25 mouse cellular contexts compared by ENCODE assay signal in genomic region chr8:124634411-124635246, GRCm38 (mm10). TPM values are rescaled to one million over a fixed set of nuclear protein-coding genes. Genes with fewer than 3 reads are reported as not detected.
DNase-seq lines count a peak whose midpoint lies in the region; ATAC-seq lines count a peak whose summit lies in the region.
"Had no signal": no experiment of that assay in that cellular context is flagged by ENCODE, and none has a peak within 500 bp of the region (broad histone marks: within the 10 kb centered on the region; RNA-seq: fewer than 3 reads in every experiment).

No protein-coding gene starts in this region.

- H3K4me2 ChIP-seq in forebrain, embryonic 13.5 days: no peak overlapping the region
- no peak overlapping the region for H3K4me2 ChIP-seq in forebrain, embryonic 11.5 days (ENCODE audit: low read depth, low read length, severe bottlenecking)
- no peak overlapping the region for H3K4me2 ChIP-seq in heart, embryonic 16.5 days (ENCODE audit: low read depth, low read length)
- H3K4me2 ChIP-seq in stomach, embryonic 14.5 days (replicated peaks; ENCODE audit: low read depth, low read length): no peak overlapping the region
- no peak overlapping the region for H3K4me2 ChIP-seq in midbrain, embryonic 16.5 days (ENCODE audit: low read length)
- H3K4me2 ChIP-seq: hindbrain, embryonic 14.5 days; intestine, embryonic 15.5 days; limb, embryonic 12.5 days; liver, embryonic 15.5 days; midbrain, embryonic 12.5 days; neural tube, embryonic 13.5 days had no signal

- peak overlapping the region; percentile 51 for H3K27ac ChIP-seq in forebrain, embryonic 13.5 days
- H3K27ac ChIP-seq in forebrain, embryonic 11.5 days (ENCODE audit: low read depth, low read length): no peak overlapping the region
- peak overlapping the region; percentile 97 for H3K27ac ChIP-seq in heart, embryonic 16.5 days (ENCODE audit: low read length)
- 0 out of 2 replicates have a peak overlapping the region, but pooled peaks have one; percentile 80 for H3K27ac ChIP-seq in stomach, embryonic 14.5 days (ENCODE audit: low read length)
- no peak overlapping the region for H3K27ac ChIP-seq in midbrain, embryonic 16.5 days (ENCODE audit: low read length)
- H3K27ac ChIP-seq: hindbrain, embryonic 14.5 days; limb, embryonic 12.5 days; liver, embryonic 15.5 days; midbrain, embryonic 12.5 days; neural tube, embryonic 13.5 days had no signal

- no peak for DNase-seq in forebrain, embryonic 11.5 days (ENCODE audit: low spot score)
- DNase-seq in heart, postnatal 36 days: no peak
- peak; percentile 24 for DNase-seq in left cerebral cortex, postnatal 4 days
- DNase-seq in left cerebral cortex, adult 8-10 months (ENCODE audit: low spot score in 2 of 2): no peak
- DNase-seq: adrenal gland, postnatal 14 days; cerebellum, adult 11-12 months; embryo, embryonic 11 days; heart, adult 18-20 months; thymus, adult 18-20 months had no signal

- no peak overlapping the region for H3K9ac ChIP-seq in forebrain, embryonic 13.5 days
- no peak overlapping the region for H3K9ac ChIP-seq in forebrain, embryonic 11.5 days (ENCODE audit: low read length)
- H3K9ac ChIP-seq in heart, embryonic 16.5 days (ENCODE audit: low read length): no peak overlapping the region
- no peak overlapping the region for H3K9ac ChIP-seq in stomach, embryonic 14.5 days (replicated peaks; ENCODE audit: low read depth, low read length)
- no peak overlapping the region for H3K9ac ChIP-seq in midbrain, embryonic 16.5 days (ENCODE audit: low read depth, low read length)
- H3K9ac ChIP-seq: hindbrain, embryonic 14.5 days; intestine, embryonic 15.5 days; limb, embryonic 12.5 days; liver, embryonic 15.5 days; midbrain, embryonic 12.5 days; neural tube, embryonic 13.5 days had no signal

- peaks cover 8% of the 10 kb centered on the region for H3K4me1 ChIP-seq in forebrain, embryonic 13.5 days
- H3K4me1 ChIP-seq in forebrain, embryonic 11.5 days (replicated peaks; ENCODE audit: control insufficient read depth, insufficient read depth, low read length): no peaks in the 10 kb centered on the region
- peaks cover 29% of the 10 kb centered on the region for H3K4me1 ChIP-seq in heart, embryonic 16.5 days (ENCODE audit: control insufficient read depth, insufficient read depth, low read length)
- peaks cover 19% of the 10 kb centered on the region; the same call in 1 of the 2 replicates for H3K4me1 ChIP-seq in stomach, embryonic 14.5 days (ENCODE audit: control insufficient read depth, insufficient read depth, low read length)
- no peaks in the 10 kb centered on the region for H3K4me1 ChIP-seq in midbrain, embryonic 16.5 days (ENCODE audit: control insufficient read depth, insufficient read depth, low read length)
- H3K4me1 ChIP-seq: limb, embryonic 12.5 days; liver, embryonic 15.5 days; neural tube, embryonic 13.5 days had no signal

- no peak overlapping the region for H3K4me3 ChIP-seq in forebrain, embryonic 13.5 days
- H3K4me3 ChIP-seq in forebrain, embryonic 11.5 days (ENCODE audit: low read depth, low read length): no peak overlapping the region
- H3K4me3 ChIP-seq in heart, embryonic 16.5 days (ENCODE audit: low read length): no peak overlapping the region
- no peak overlapping the region for H3K4me3 ChIP-seq in stomach, embryonic 14.5 days (ENCODE audit: low read depth, low read length)
- no peak overlapping the region for H3K4me3 ChIP-seq in midbrain, embryonic 16.5 days (ENCODE audit: low read depth, low read length)
- H3K4me3 ChIP-seq: intestine, embryonic 15.5 days; limb, embryonic 12.5 days; liver, embryonic 15.5 days; midbrain, embryonic 12.5 days; neural tube, embryonic 13.5 days had no signal

- H3K36me3 ChIP-seq in forebrain, embryonic 13.5 days (ENCODE audit: poor library complexity, severe bottlenecking): peaks cover 48% of the 10 kb centered on the region
- H3K36me3 ChIP-seq in forebrain, embryonic 11.5 days (ENCODE audit: control insufficient read depth, insufficient read depth, low read length): no peaks in the 10 kb centered on the region
- H3K36me3 ChIP-seq in heart, embryonic 16.5 days (ENCODE audit: control insufficient read depth, insufficient read depth): peaks cover 36% of the 10 kb centered on the region
- peaks cover 32% of the 10 kb centered on the region for H3K36me3 ChIP-seq in stomach, embryonic 14.5 days (ENCODE audit: control insufficient read depth, insufficient read depth, low read length)
- H3K36me3 ChIP-seq in midbrain, embryonic 16.5 days (ENCODE audit: control insufficient read depth, insufficient read depth, low read length): peaks cover 16% of the 10 kb centered on the region

- H3K27me3 ChIP-seq in forebrain, embryonic 13.5 days: no peaks in the 10 kb centered on the region
- H3K27me3 ChIP-seq in forebrain, embryonic 11.5 days (ENCODE audit: control insufficient read depth, insufficient read depth, low read length): no peaks in the 10 kb centered on the region
- no peaks in the 10 kb centered on the region for H3K27me3 ChIP-seq in heart, embryonic 16.5 days (ENCODE audit: control insufficient read depth, insufficient read depth, low read length)
- H3K27me3 ChIP-seq in stomach, embryonic 14.5 days (ENCODE audit: control insufficient read depth, insufficient read depth, low read length): no peaks in the 10 kb centered on the region
- H3K27me3 ChIP-seq in midbrain, embryonic 16.5 days (ENCODE audit: control insufficient read depth, insufficient read depth, low read depth, low read length): no peaks in the 10 kb centered on the region
- H3K27me3 ChIP-seq: intestine, embryonic 15.5 days; limb, embryonic 12.5 days; liver, embryonic 15.5 days; midbrain, embryonic 12.5 days; neural tube, embryonic 13.5 days had no signal

- ATAC-seq in forebrain, embryonic 13.5 days: 0 out of 2 replicates have a peak, but pooled peaks have one; percentile 16
- no peak for ATAC-seq in forebrain, embryonic 11.5 days (replicated peaks; ENCODE audit: low FRiP score)
- no peak for ATAC-seq in heart, embryonic 16.5 days (replicated peaks; ENCODE audit: extremely low read depth, insufficient read depth, low FRiP score)
- ATAC-seq in stomach, embryonic 14.5 days (ENCODE audit: insufficient number of reproducible peaks, insufficient read depth, low FRiP score, low read depth): no peak
- no peak for ATAC-seq in midbrain, embryonic 16.5 days
- ATAC-seq: activated CD4-positive, CD25-positive, alpha-beta regulatory T cell, adult 4 months; CD4-positive, CD25-positive, alpha-beta regulatory T cell, adult 4 months; intestine, embryonic 15.5 days; lung, postnatal 0 days had no signal

- no peaks in the 10 kb centered on the region for H3K9me3 ChIP-seq in forebrain, embryonic 13.5 days (replicated peaks)
- H3K9me3 ChIP-seq in forebrain, embryonic 11.5 days (ENCODE audit: control insufficient read depth, low read length): no peaks in the 10 kb centered on the region
- no peaks in the 10 kb centered on the region for H3K9me3 ChIP-seq in heart, embryonic 16.5 days (replicated peaks; ENCODE audit: control insufficient read depth, low read length)
- no peaks in the 10 kb centered on the region for H3K9me3 ChIP-seq in stomach, embryonic 14.5 days (ENCODE audit: control insufficient read depth, low read depth, low read length)
- H3K9me3 ChIP-seq in midbrain, embryonic 16.5 days (replicated peaks; ENCODE audit: control insufficient read depth, low read length, poor library complexity, severe bottlenecking): no peaks in the 10 kb centered on the region
- H3K9me3 ChIP-seq: intestine, embryonic 15.5 days; limb, embryonic 12.5 days; liver, embryonic 15.5 days; midbrain, embryonic 12.5 days; neural tube, embryonic 13.5 days had no signal

- intact Hi-C loops in heart, postnatal 36 days (cut with DNase I): no loop called here
- intact Hi-C loops in left cerebral cortex, postnatal 4 days (cut with DNase I): no loop called here

- WGBS in forebrain, embryonic 13.5 days: 68% methylated on average over 13 of the region's 13 CpGs
- 80% methylated on average over 13 of the region's 13 CpGs for WGBS in forebrain, embryonic 11.5 days
- 83% methylated on average over 13 of the region's 13 CpGs for WGBS in heart, embryonic 16.5 days
- WGBS in stomach, embryonic 14.5 days: 82% methylated on average over 13 of the region's 13 CpGs
- WGBS in midbrain, embryonic 16.5 days: 66% methylated on average over 13 of the region's 13 CpGs

RNA-seq across cellular contexts. Expression of gene 2310022B05Rik, which starts 28.5 kb away (rescaled TPM):
- 18.0 and 19.2 TPM in 2 replicates for polyA plus RNA-seq in forebrain, embryonic 13.5 days (2015; fragmentation: Nextera tagmentation; extraction: Ambion mirVana)
- polyA plus RNA-seq in forebrain, embryonic 11.5 days (2014; fragmentation: Nextera tagmentation; extraction: Ambion mirVana): 23.5 and 26.6 TPM in 2 replicates
- 39.3 and 47.7 TPM in 2 replicates for polyA plus RNA-seq in heart, embryonic 16.5 days (2015; fragmentation: Nextera tagmentation; extraction: Ambion mirVana)
- 10 to 100 TPM; 68.7 to 73.6 TPM for total RNA-seq in heart, postnatal 36 days (2021)
- 10 to 100 TPM; 86.2 to 89.8 TPM for total RNA-seq in left cerebral cortex, postnatal 4 days (2021)
- 10 to 100 TPM; 68.8 to 73.0 (median 71.5) TPM for total RNA-seq in left cerebral cortex, adult 8-10 months (2022)
- 40.3 and 41.6 TPM in 2 replicates for polyA plus RNA-seq in stomach, embryonic 14.5 days (2014; fragmentation: Nextera tagmentation; extraction: Ambion mirVana)
- polyA plus RNA-seq in midbrain, embryonic 16.5 days (2015; fragmentation: Nextera tagmentation; extraction: Ambion mirVana): 20.0 and 24.2 TPM in 2 replicates

RNA-seq across cellular contexts. Expression of gene Capn9, which starts 58.7 kb away (rescaled TPM):
- 0.06 TPM in 1 of 2 replicates, not detected in the other for polyA plus RNA-seq in forebrain, embryonic 13.5 days (2015; fragmentation: Nextera tagmentation; extraction: Ambion mirVana)
- 0.15 TPM in 1 of 2 replicates, not detected in the other for polyA plus RNA-seq in forebrain, embryonic 11.5 days (2014; fragmentation: Nextera tagmentation; extraction: Ambion mirVana)
- polyA plus RNA-seq in heart, embryonic 16.5 days (2015; fragmentation: Nextera tagmentation; extraction: Ambion mirVana): 0.16 and 0.39 TPM in 2 replicates
- total RNA-seq in heart, postnatal 36 days (2021): not detected
- under 1 TPM in 1 of 2 experiments, not detected in 1; 0.32 TPM for total RNA-seq in left cerebral cortex, postnatal 4 days (2021)
- total RNA-seq in left cerebral cortex, adult 8-10 months (2022): under 1 TPM in 1 of 4 experiments, not detected in 3; 0.35 TPM
- polyA plus RNA-seq in stomach, embryonic 14.5 days (2014; fragmentation: Nextera tagmentation; extraction: Ambion mirVana): 0.13 TPM in 1 of 2 replicates, not detected in the other
- 0.17 and 0.20 TPM in 2 replicates for polyA plus RNA-seq in midbrain, embryonic 16.5 days (2015; fragmentation: Nextera tagmentation; extraction: Ambion mirVana)
- total RNA-seq: adrenal gland, postnatal 14 days; ES-E14; gastrocnemius, adult 8-10 months; heart, adult 18-20 months; heart, postnatal 10 days had no signal
- polyA plus RNA-seq: activated CD4-positive, CD25-positive, alpha-beta regulatory T cell, adult 4 months; CD4-positive, CD25-positive, alpha-beta regulatory T cell, adult 4 months; limb, embryonic 12.5 days had no signal

Comparison
In these comparisons a context has a peak if more than half of its experiments do, and no peak if none do; other contexts are left out.
1. H3K27ac ChIP-seq: peak in forebrain, embryonic 13.5 days (single experiment), heart, embryonic 16.5 days (single experiment) and stomach, embryonic 14.5 days (single experiment); none in forebrain, embryonic 11.5 days (single experiment) and midbrain, embryonic 16.5 days (single experiment).